Mouse (Mus musculus) forebrain, embryonic 16.5 days (tissue): Measurements from ENCODE around the gene Fbxl14. TPM values are rescaled to one million over a fixed set of nuclear protein-coding genes. Genes with fewer than 3 reads are reported as not detected.
"Not testable (repeated sequence)": the region's sequence is repeated elsewhere in the genome, so short reads cannot be mapped to it uniquely, and the experiment has no call there.

Experiments used
- ATAC-seq: fragments of 200-750 bp; cut with Nextera tagmentation; 2 replicates; pipeline ENCODE4 v1.8.0; 2017; ENCODE audit warnings: mild to moderate bottlenecking, moderate library complexity
- H3K27ac ChIP-seq: fragments of 300-500 bp; sonication (generic); 2 replicates; pipeline ENCODE4 v1.5.1; 2014; ENCODE audit warnings: low read length, control low read depth
- H3K27me3 ChIP-seq: fragments of 300-500 bp; sonication (generic); replicated peaks from 2 replicates; pipeline ENCODE4 v1.6.1; 2014; ENCODE audit warnings: low read length; ENCODE audit not compliant: control insufficient read depth, insufficient read depth
- H3K36me3 ChIP-seq: fragments of 300-500 bp; sonication (generic); 2 replicates; pipeline ENCODE4 v1.6.1; 2014; ENCODE audit not compliant: control insufficient read depth, insufficient read depth
- H3K4me1 ChIP-seq: fragments of 300-500 bp; sonication (generic); replicated peaks from 2 replicates; pipeline ENCODE4 v1.6.1; 2014; ENCODE audit warnings: low read length; ENCODE audit not compliant: control insufficient read depth, insufficient read depth
- H3K4me2 ChIP-seq: fragments of 300-500 bp; sonication (generic); 2 replicates; pipeline ENCODE4 v1.6.1; 2014; ENCODE audit warnings: mild to moderate bottlenecking, low read length, control low read depth
- H3K4me3 ChIP-seq: fragments of 300-500 bp; sonication (generic); replicated peaks from 2 replicates; pipeline ENCODE4 v1.5.1; 2014; ENCODE audit warnings: mild to moderate bottlenecking, low read length, control low read depth
- H3K9ac ChIP-seq: fragments of 300-500 bp; sonication (generic); replicated peaks from 2 replicates; pipeline ENCODE4 v1.6.1; 2014; ENCODE audit warnings: low read depth, low read length, control low read depth
- H3K9me3 ChIP-seq: fragments of 300-500 bp; sonication (generic); 2 replicates; pipeline ENCODE4 v1.6.1; 2016; ENCODE audit warnings: low read length; ENCODE audit not compliant: control insufficient read depth
- WGBS: fragments of 180-500 bp; shearing (Covaris S2); extraction: QIAGEN DNeasy Blood & Tissue Kit; methylation state at CpG from one replicate; pipeline ENCODE4 v1.1.7; 2014; 5-methylcytosine and 5-hydroxymethylcytosine counted together
- polyA plus RNA-seq: library from polyadenylated mRNA; unstranded; fragments of >200 nt; fragmentation: Nextera tagmentation; extraction: Ambion mirVana; gene quantifications from 2 replicates; pipeline ENCODE4 v1.2.1, GENCODE M21; 2015

The Fbxl14 gene
- polyA plus RNA-seq, 1 experiment from 2014 or later: 3.1 TPM

- 1% methylated on average over 46 of the region's 49 CpGs for WGBS
- Histone ChIP-seq H3K9ac (peak overlapping the region; percentile 89), H3K9me3 (no peaks in the 10 kb centered on the region), H3K4me2 (peak overlapping the region; percentile 74), H3K27me3 (no peaks in the 10 kb centered on the region), H3K36me3 (no peaks in the 10 kb centered on the region), H3K27ac (peak overlapping the region; percentile 99), H3K4me1 (peaks cover 28% of the 10 kb centered on the region), H3K4me3 (peak overlapping the region; percentile 80)
- peak; percentile 95 for ATAC-seq
These were observed 717 bp upstream of the Fbxl14 start for GRCm38 (mm10) chr6:119478560-119479342.

DNA sequence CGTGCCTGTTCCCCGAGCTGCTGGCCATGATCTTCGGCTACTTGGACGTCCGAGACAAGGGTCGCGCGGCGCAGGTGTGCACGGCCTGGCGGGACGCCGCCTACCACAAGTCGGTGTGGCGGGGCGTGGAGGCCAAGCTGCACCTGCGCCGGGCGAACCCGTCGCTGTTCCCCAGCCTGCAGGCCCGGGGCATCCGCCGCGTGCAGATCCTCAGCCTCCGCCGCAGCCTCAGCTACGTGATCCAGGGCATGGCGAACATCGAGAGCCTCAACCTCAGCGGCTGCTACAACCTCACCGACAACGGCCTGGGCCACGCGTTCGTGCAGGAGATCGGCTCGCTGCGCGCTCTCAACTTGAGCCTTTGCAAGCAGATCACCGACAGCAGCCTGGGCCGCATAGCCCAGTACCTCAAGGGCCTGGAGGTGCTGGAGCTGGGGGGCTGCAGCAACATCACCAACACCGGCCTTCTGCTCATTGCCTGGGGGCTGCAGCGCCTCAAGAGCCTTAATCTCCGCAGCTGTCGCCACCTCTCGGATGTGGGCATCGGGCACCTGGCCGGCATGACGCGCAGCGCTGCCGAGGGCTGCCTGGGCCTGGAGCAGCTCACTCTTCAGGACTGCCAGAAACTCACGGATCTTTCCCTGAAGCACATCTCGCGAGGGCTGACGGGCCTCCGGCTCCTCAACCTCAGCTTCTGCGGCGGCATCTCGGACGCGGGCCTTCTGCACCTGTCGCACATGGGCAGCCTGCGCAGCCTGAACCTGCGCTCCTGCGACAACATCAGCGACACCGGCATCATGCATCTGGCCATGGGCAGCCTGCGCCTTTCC, 623 bp downstream of the Fbxl14 start:
- Histone ChIP-seq H3K36me3 (no peaks in the 10 kb centered on the region; the same call in none of the 2 replicates), H3K27ac (peak overlapping the region; percentile 99), H3K27me3 (no peaks in the 10 kb centered on the region), H3K4me3 (peak overlapping the region; percentile 80), H3K4me2 (peak overlapping the region; percentile 99), H3K9ac (peak overlapping the region; percentile 89), H3K9me3 (no peaks in the 10 kb centered on the region), H3K4me1 (peaks cover 37% of the 10 kb centered on the region)
- under 1% methylated on average over 68 of the region's 70 CpGs for WGBS
- ATAC-seq: peak; percentile 5; the same call in 1 of the 2 replicates

DNA sequence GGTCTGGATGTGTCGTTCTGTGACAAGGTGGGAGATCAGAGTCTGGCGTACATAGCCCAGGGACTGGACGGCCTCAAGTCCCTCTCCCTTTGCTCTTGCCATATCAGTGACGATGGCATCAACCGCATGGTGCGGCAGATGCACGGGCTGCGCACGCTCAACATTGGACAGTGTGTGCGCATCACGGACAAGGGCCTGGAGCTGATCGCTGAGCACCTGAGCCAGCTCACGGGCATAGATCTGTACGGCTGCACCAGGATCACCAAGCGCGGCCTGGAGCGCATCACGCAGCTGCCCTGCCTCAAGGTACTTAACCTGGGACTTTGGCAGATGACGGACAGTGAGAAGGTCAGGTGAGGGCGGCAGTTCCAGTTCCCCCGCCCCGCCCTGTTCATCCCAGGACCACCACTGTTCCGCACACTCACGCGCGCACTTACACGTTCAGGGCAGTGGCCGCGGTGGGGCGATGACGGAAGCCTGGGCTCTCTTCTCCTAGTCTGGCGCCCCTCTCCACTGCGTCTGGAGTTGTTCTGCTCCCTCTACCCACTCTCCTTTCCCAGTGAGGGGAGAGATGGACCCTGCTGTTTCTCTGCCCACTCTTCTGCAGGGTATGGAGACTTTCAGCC, 1.4 kb downstream of the Fbxl14 start:
- under 1% methylated on average over 33 of the region's 33 CpGs for WGBS
- ATAC-seq: peak; percentile 3; the same call in 1 of the 2 replicates

DNA sequence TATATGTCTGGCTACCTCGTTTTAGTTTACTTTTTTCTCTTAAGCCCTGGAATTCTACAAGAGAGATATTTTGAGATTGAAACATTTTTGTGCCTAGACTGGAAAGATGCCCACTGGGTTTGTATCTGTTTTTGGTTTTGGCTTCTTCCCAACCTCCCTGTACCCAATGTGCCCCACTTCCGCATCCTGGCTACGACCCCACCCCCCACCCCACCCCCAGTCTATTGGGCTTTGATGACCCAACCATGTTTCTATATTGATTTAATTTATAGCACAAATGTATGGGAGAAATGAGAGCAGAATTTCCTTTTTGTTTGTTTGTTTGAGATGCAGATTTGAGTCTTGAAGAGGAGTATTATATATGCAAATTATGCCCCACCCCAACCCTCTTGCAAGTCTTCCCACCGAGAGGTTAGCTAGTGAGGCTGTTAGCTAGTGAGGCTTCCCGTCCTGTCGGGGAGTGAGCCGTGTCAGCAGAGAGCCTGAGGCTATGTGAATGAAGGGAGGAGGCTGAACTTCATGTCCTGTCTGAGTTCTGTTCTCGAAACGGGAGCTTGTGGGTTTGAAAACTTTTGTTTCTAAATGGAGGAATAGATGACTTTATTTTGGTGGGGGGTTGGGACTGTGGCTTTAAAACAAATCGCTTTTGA, 2.4 kb downstream of the Fbxl14 start:
- Histone ChIP-seq H3K4me3 (peak overlapping the region; percentile 38), H3K9ac (peak overlapping the region; percentile 10; the same call in 1 of the 2 replicates), H3K4me2 (peak overlapping the region; percentile 99), H3K4me1 (peaks cover 43% of the 10 kb centered on the region)
- H3K36me3 ChIP-seq, H3K27me3 ChIP-seq, H3K27ac ChIP-seq, ATAC-seq, H3K9me3 ChIP-seq: not testable (repeated sequence)
- 3% methylated on average over 10 of the region's 10 CpGs for WGBS

More for the DNA sequence above, 1.4 kb downstream of the Fbxl14 start:
- peaks cover 43% of the 10 kb centered on the region for H3K4me1 ChIP-seq
- peak overlapping the region; percentile 80 for H3K4me3 ChIP-seq
- H3K9ac ChIP-seq: peak overlapping the region; percentile 89
- no peaks in the 10 kb centered on the region for H3K9me3 ChIP-seq
- H3K27ac ChIP-seq: peak overlapping the region; percentile 99
- H3K36me3 ChIP-seq: no peaks in the 10 kb centered on the region; the same call in none of the 2 replicates
- peak overlapping the region; percentile 99 for H3K4me2 ChIP-seq
- H3K27me3 ChIP-seq: no peaks in the 10 kb centered on the region

DNA sequence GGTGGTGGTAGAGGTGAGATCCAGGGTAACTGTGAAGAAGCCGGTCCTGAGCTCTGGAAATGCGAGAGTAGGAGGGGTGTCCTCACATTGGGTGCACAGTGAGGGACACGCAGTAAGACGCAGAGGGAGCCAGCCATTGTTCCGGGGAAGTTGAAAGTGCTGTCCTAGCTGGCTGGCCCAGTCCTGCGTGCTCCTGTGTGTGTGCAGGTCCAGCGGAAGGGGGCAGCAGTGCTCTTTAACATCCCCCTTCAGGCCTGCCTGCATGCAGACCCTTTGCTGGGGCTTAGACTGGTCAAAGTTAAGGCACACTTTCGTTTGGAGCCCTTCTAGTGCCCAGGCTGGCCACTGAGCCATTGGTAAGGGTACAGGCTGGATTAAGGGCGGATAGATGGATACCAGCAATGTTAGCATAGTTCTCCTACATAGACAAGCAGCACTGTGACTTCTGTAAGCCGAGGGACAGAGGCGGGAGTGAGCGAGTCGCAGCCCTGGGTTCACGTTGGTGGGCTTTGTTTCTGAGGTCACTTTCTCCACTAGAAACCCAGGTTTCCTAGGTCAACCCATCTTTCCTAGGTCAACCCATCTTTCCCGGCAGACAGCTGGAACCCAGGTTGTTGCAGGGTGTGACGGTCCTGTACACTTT, 3.6 kb downstream of the Fbxl14 start:
- Histone ChIP-seq H3K4me3 (peak overlapping the region; percentile 34), H3K4me1 (peaks cover 38% of the 10 kb centered on the region), H3K9me3 (no peaks in the 10 kb centered on the region), H3K36me3 (no peaks in the 10 kb centered on the region; the same call in none of the 2 replicates), H3K9ac (peak overlapping the region; percentile 28), H3K27me3 (no peaks in the 10 kb centered on the region), H3K4me2 (peak overlapping the region; percentile 70), H3K27ac (no peak overlapping the region)
- 26% methylated on average over 16 of the region's 16 CpGs for WGBS
- peak; percentile 13 for ATAC-seq

GRCm38 (mm10) chr6:119485486-119485885, 6.0 kb downstream of the Fbxl14 start:
- H3K9me3 ChIP-seq: no peaks in the 10 kb centered on the region
- no peak overlapping the region for H3K4me2 ChIP-seq
- no peak overlapping the region for H3K4me3 ChIP-seq
- no peak for ATAC-seq
- peak overlapping the region; percentile 28; the same call in 1 of the 2 replicates for H3K27ac ChIP-seq
- no peak overlapping the region for H3K9ac ChIP-seq
- H3K4me1 ChIP-seq: peaks cover 39% of the 10 kb centered on the region
- WGBS: 13% methylated on average over 2 of the region's 2 CpGs
- H3K27me3 ChIP-seq: no peaks in the 10 kb centered on the region
- no peaks in the 10 kb centered on the region; the same call in none of the 2 replicates for H3K36me3 ChIP-seq

- 81% methylated on average over 12 of the region's 12 CpGs for WGBS
- H3K4me1 ChIP-seq: peaks cover 48% of the 10 kb centered on the region
These were observed 7.1 kb downstream of the Fbxl14 start for GRCm38 (mm10) chr6:119486381-119487084.

DNA sequence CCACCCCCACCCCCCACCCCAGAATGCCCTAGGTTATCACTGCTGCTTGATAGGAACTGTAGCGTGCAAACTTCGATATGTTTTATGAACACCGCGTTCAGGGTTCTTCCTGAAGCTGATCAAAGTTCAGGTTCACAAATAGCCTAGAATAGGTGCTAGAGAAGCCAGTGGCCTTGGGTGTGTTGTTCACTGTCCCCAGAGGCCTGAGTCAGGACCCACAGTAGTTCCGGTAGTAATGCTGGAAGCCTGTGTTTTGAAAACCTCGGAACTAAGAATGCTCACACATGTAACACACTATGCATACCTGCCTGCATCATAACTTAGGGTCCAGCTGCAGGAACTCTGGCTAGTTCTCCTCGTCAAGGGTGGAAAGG, 7.6 kb downstream of the Fbxl14 start:
- H3K27me3 ChIP-seq: no peaks in the 10 kb centered on the region
- H3K9me3 ChIP-seq: no peaks in the 10 kb centered on the region
- ATAC-seq: no peak
- peaks cover 45% of the 10 kb centered on the region for H3K4me1 ChIP-seq
- no peak overlapping the region for H3K27ac ChIP-seq
- H3K4me3 ChIP-seq: no peak overlapping the region
- no peak overlapping the region for H3K9ac ChIP-seq
- no peak overlapping the region for H3K4me2 ChIP-seq
- WGBS: 90% methylated on average over 7 of the region's 7 CpGs
- H3K36me3 ChIP-seq: no peaks in the 10 kb centered on the region; the same call in none of the 2 replicates

More at GRCm38 (mm10) chr6:119486381-119487084, 7.1 kb downstream of the Fbxl14 start:
- Histone ChIP-seq H3K4me3 (no peak overlapping the region), H3K27me3 (no peaks in the 10 kb centered on the region), H3K4me2 (no peak overlapping the region), H3K9me3 (no peaks in the 10 kb centered on the region), H3K27ac (no peak overlapping the region), H3K36me3 (no peaks in the 10 kb centered on the region; the same call in none of the 2 replicates), H3K9ac (no peak overlapping the region)
- no peak for ATAC-seq
